Mouse (Mus musculus) testis, adult 2 months (tissue): ENCODE results near the gene St6galnac3.

Experiments
- CTCF ChIP-seq: fragments of 200-500 bp; IDR thresholded peaks from 2 replicates; pipeline ENCODE4 v1.5.1; 2012; ENCODE audit warnings: low read depth, mild to moderate bottlenecking, inconsistent platforms, low read length, moderate library complexity; ENCODE audit not compliant: control insufficient read depth, insufficient read depth, insufficient replicate concordance
- POLR2A ChIP-seq: fragments of 200-500 bp; IDR thresholded peaks from 2 replicates; pipeline ENCODE4 v1.6.1; 2012; ENCODE audit warnings: low read depth, mild to moderate bottlenecking, inconsistent platforms, low read length, moderate library complexity; ENCODE audit not compliant: control insufficient read depth

- TF ChIP-seq CTCF = no peak
- TF ChIP-seq POLR2A = no peak
Measured at GRCm38 (mm10) chr3:153354186-153354987, 370.6 kb downstream of the St6galnac3 start.
